Comparison of ENCODE assay signal across 20 mouse cellular contexts in the genomic region with DNA sequence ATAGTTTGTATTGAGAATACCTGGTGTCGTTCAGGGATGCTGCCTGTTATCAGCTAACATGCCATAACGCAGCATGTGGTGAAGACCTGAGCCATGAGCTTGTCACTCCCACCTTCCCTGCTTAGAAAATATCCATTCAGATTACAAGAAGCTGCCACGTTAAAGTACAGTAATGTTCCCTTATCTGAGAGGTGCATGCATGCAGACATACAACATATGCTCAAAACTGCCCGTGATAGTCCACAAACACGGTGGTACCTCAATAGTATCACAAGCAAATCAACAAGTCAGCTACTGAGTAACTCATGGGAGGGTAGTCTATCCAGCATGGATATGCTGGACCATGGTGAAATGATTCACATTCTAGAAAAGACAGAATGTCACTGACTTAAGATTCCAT. TPM values are rescaled to one million over a fixed set of nuclear protein-coding genes. Genes with fewer than 3 reads are reported as not detected.
DNase-seq lines count a peak whose midpoint lies in the region; ATAC-seq lines count a peak whose summit lies in the region.
"Had no signal": no experiment of that assay in that cellular context is flagged by ENCODE, and none has a peak within 500 bp of the region (broad histone marks: within the 10 kb centered on the region; RNA-seq: fewer than 3 reads in every experiment).

No protein-coding gene starts in this region.

- no peak for ATAC-seq in heart, embryonic 12.5 days (ENCODE audit: insufficient number of reproducible peaks, low FRiP score)
- ATAC-seq in liver, embryonic 11.5 days (replicated peaks; ENCODE audit: low FRiP score): peak; percentile 65
- peak; percentile 64 for ATAC-seq in liver, embryonic 13.5 days (ENCODE audit: low read depth)
- ATAC-seq: forebrain, embryonic 13.5 days; forebrain, embryonic 15.5 days; forebrain, postnatal 0 days had no signal

- DNase-seq in heart, adult 11 months: peak; percentile 27
- no peak for DNase-seq in liver, embryonic 11.5 days (ENCODE audit: low spot score)
- DNase-seq in liver: no peak
- peak; percentile 2 for DNase-seq in c-Kit-positive CD71-positive TER-119-positive erythroid progenitor cells, embryonic 14.5 days (ENCODE audit: low spot score)
- no peak for DNase-seq in liver, embryonic 13.5 days
- no peak for DNase-seq in left cerebral cortex, adult 9 months (ENCODE audit: low spot score in 2 of 2)
- no peak for DNase-seq in spleen, postnatal 4 days (ENCODE audit: low spot score in 2 of 2)
- DNase-seq: adrenal gland, adult 2 months; adrenal gland, postnatal 10 days; adrenal gland, postnatal 25 days; cerebellum, adult 18-20 months; cerebellum, adult 8-10 months; cerebellum, adult 9-11 months; cerebellum, postnatal 25 days; forebrain, postnatal 0 days had no signal

- 76% methylated on average over 5 of the region's 5 CpGs for WGBS in heart, embryonic 12.5 days
- 64% methylated on average over 5 of the region's 5 CpGs for WGBS in liver, embryonic 11.5 days
- WGBS in liver, embryonic 13.5 days (ENCODE audit: insufficient replicate concordance): 36% methylated on average over 5 of the region's 5 CpGs

- no peak overlapping the region for H3K4me2 ChIP-seq in heart, embryonic 12.5 days
- H3K4me2 ChIP-seq in liver, embryonic 11.5 days: no peak overlapping the region
- no peak overlapping the region for H3K4me2 ChIP-seq in liver, embryonic 13.5 days
- H3K4me2 ChIP-seq: embryonic facial prominence, embryonic 12.5 days; forebrain, embryonic 13.5 days; forebrain, embryonic 15.5 days had no signal

- no peak overlapping the region for H3K4me3 ChIP-seq in heart, embryonic 12.5 days
- no peak overlapping the region for H3K4me3 ChIP-seq in liver, embryonic 11.5 days (ENCODE audit: low read depth, low read length)
- H3K4me3 ChIP-seq in liver, embryonic 13.5 days (replicated peaks): no peak overlapping the region
- H3K4me3 ChIP-seq: embryonic facial prominence, embryonic 10.5 days; embryonic facial prominence, embryonic 12.5 days; forebrain, embryonic 13.5 days; forebrain, embryonic 15.5 days had no signal

- H3K27ac ChIP-seq in heart, embryonic 12.5 days (ENCODE audit: poor library complexity, severe bottlenecking): no peak overlapping the region
- no peak overlapping the region for H3K27ac ChIP-seq in liver, embryonic 11.5 days (ENCODE audit: low read depth, low read length)
- H3K27ac ChIP-seq in liver, embryonic 13.5 days: no peak overlapping the region
- H3K27ac ChIP-seq: embryonic facial prominence, embryonic 10.5 days; embryonic facial prominence, embryonic 12.5 days; forebrain, embryonic 13.5 days; forebrain, embryonic 15.5 days had no signal

- H3K36me3 ChIP-seq in heart, embryonic 12.5 days: no peaks in the 10 kb centered on the region
- H3K36me3 ChIP-seq in liver, embryonic 11.5 days (ENCODE audit: control insufficient read depth, insufficient read depth, low read length): no peaks in the 10 kb centered on the region
- no peaks in the 10 kb centered on the region for H3K36me3 ChIP-seq in liver, embryonic 13.5 days
- H3K36me3 ChIP-seq: embryonic facial prominence, embryonic 10.5 days; embryonic facial prominence, embryonic 12.5 days; forebrain, embryonic 15.5 days had no signal

- no peaks in the 10 kb centered on the region for H3K9me3 ChIP-seq in heart, embryonic 12.5 days (replicated peaks)
- no peaks in the 10 kb centered on the region for H3K9me3 ChIP-seq in liver, embryonic 11.5 days (ENCODE audit: control insufficient read depth, low read length)
- H3K9me3 ChIP-seq in liver, embryonic 13.5 days (replicated peaks): no peaks in the 10 kb centered on the region
- H3K9me3 ChIP-seq: embryonic facial prominence, embryonic 10.5 days; embryonic facial prominence, embryonic 12.5 days; forebrain, embryonic 13.5 days; forebrain, embryonic 15.5 days had no signal

- H3K9ac ChIP-seq in heart, embryonic 12.5 days: no peak overlapping the region
- H3K9ac ChIP-seq in liver, embryonic 11.5 days (ENCODE audit: low read depth, low read length): no peak overlapping the region
- H3K9ac ChIP-seq in liver, embryonic 13.5 days: no peak overlapping the region
- H3K9ac ChIP-seq: embryonic facial prominence, embryonic 12.5 days; forebrain, embryonic 13.5 days; forebrain, embryonic 15.5 days; forebrain, postnatal 0 days had no signal

- H3K27me3 ChIP-seq in heart, embryonic 12.5 days (replicated peaks): no peaks in the 10 kb centered on the region
- H3K27me3 ChIP-seq in liver, embryonic 11.5 days (replicated peaks; ENCODE audit: control insufficient read depth, insufficient read depth, low read length): no peaks in the 10 kb centered on the region
- H3K27me3 ChIP-seq in liver, embryonic 13.5 days: 0 out of 2 replicates have a peak, but pooled peaks cover 4% of the 10 kb centered on the region
- H3K27me3 ChIP-seq: embryonic facial prominence, embryonic 12.5 days; forebrain, embryonic 15.5 days had no signal

- H3K4me1 ChIP-seq in heart, embryonic 12.5 days (replicated peaks): peaks cover 10% of the 10 kb centered on the region
- H3K4me1 ChIP-seq in liver, embryonic 11.5 days (replicated peaks; ENCODE audit: control insufficient read depth, insufficient read depth, low read length): no peaks in the 10 kb centered on the region
- H3K4me1 ChIP-seq in liver, embryonic 13.5 days (replicated peaks): no peaks in the 10 kb centered on the region
- H3K4me1 ChIP-seq: embryonic facial prominence, embryonic 10.5 days; embryonic facial prominence, embryonic 12.5 days; forebrain, embryonic 13.5 days had no signal

RNA-seq across cellular contexts. Expression of a gene that starts 48.5 kb away (rescaled TPM):
- polyA plus RNA-seq in heart, embryonic 12.5 days (2016; fragmentation: Nextera tagmentation; extraction: Ambion mirVana): 31.0 and 32.1 TPM in 2 replicates
- 25.2 and 26.7 TPM in 2 replicates for polyA plus RNA-seq in liver, embryonic 11.5 days (2014; fragmentation: Nextera tagmentation; extraction: Ambion mirVana)
- 10.5 and 12.0 TPM in 2 replicates for polyA plus RNA-seq in liver, embryonic 13.5 days (2015; fragmentation: Nextera tagmentation; extraction: Ambion mirVana)

Comparison
In these comparisons a context has a peak if more than half of its experiments do, and no peak if none do; other contexts are left out.
1. DNase-seq: peak in heart, adult 11 months (single experiment) and c-Kit-positive CD71-positive TER-119-positive erythroid progenitor cells, embryonic 14.5 days (single experiment); none in liver, embryonic 11.5 days (single experiment), liver (single experiment), liver, embryonic 13.5 days (single experiment), left cerebral cortex, adult 9 months (0 of 2) and spleen, postnatal 4 days (0 of 2).